Mouse (Mus musculus): ENCODE data around the gene Chek2. TPM values are rescaled to one million over a fixed set of nuclear protein-coding genes. Genes with fewer than 3 reads are reported as not detected.
A peak's percentile ranks its signal among the peaks of the same experiment; 100 is the strongest.

The Chek2 gene
- total and polyA plus RNA-seq, 3 experiments, result 22.2 to 24.1 TPM; not detected in 1

DNA sequence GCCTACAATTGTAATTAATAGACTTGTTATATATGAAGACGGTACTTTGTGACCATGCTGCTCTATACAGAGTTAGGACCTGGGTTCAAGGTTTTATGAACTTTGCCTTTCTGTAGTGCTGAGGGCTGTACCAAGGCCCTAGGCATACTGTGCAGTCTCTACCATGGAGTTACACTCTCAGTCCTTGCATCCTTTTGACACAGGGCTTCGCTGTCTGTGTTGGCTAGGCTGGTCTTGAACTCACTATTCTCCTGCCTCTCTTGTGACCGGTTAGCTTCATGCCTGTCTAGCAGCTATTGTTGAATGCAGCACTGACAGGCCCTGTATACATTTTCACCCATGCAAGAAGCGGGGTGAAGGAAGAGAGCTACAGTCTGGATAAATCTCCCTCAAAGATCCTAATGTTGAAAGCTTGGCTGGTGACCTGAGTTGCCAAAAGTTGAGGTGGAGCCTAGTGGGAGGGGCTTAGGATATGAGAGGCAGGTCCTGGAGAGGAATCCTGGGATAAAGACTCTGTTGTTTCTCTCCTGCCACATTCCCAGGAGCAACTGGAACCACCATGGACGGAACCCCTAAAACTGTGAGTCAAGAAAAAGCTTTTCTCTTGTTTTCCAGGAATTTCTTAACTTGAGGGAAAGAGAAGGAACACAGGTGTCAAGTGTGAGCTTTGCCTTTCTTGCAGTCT lies 8.6 kb upstream of the Chek2 start:
- Histone ChIP-seq H3K9ac (ENCODE audit: control insufficient read depth, low read depth, low read length, poor library complexity, severe bottlenecking) (no peak overlapping the region), H3K9me3 (replicated peaks; ENCODE audit: insufficient read depth, low read length) (no peaks in the 10 kb centered on the region), H3K27ac (ENCODE audit: control insufficient read depth, low read depth, low read length) (no peak overlapping the region), H3K4me3 (ENCODE audit: control insufficient read depth in 1 of 2, insufficient read depth in 1 of 2, low read depth in 2 of 2, low read length in 2 of 2) (no peak overlapping the region), H3K27me3 (ENCODE audit: control insufficient read depth in 1 of 2, insufficient read depth in 2 of 2, low read length in 2 of 2) (no peaks in the 10 kb centered on the region), H3K4me1 (ENCODE audit: control insufficient read depth in 1 of 2, insufficient read depth in 2 of 2, low read length in 2 of 2) (peaks cover 6 to 11% of the 10 kb centered on the region in 2 experiments), H3K36me3 (ENCODE audit: control insufficient read depth in 1 of 2, insufficient read depth in 2 of 2, low read length in 2 of 2) (peaks cover 0 to 13% of the 10 kb centered on the region in 2 experiments; a peak in 2 of 4 replicates), H3K79me2 (ENCODE audit: control insufficient read depth, insufficient read depth, low read length, poor library complexity) (no peaks in the 10 kb centered on the region)
- no peak for TF ChIP-seq E2F4 (IDR thresholded peaks at IDR 0.05; ENCODE audit: borderline replicate concordance, low read depth, low read length)
- no peak for TF ChIP-seq CHD1 (IDR thresholded peaks at IDR 0.05; ENCODE audit: low read depth, low read length)
- TF ChIP-seq MXI1 (IDR thresholded peaks at IDR 0.05; ENCODE audit: low read depth, low read length), result no peak
- no peak for TF ChIP-seq KAT2A (conservative IDR thresholded peaks at IDR 0.05; ENCODE audit: low read depth, low read length)
- no peak for TF ChIP-seq POLR2A (IDR thresholded peaks at IDR 0.05; ENCODE audit: control insufficient read depth in 1 of 2, insufficient read depth in 1 of 2, low read depth in 1 of 2, low read length in 2 of 2, poor library complexity in 1 of 2)
- TF ChIP-seq MYC (IDR thresholded peaks at IDR 0.05; ENCODE audit: low read depth, low read length), result no peak
- no peak for TF ChIP-seq RAD21 (IDR thresholded peaks at IDR 0.05; ENCODE audit: low read depth, low read length)
- no peak for TF ChIP-seq GABPA (IDR thresholded peaks at IDR 0.05; ENCODE audit: low read depth, low read length)
- TF ChIP-seq ETS1 (IDR thresholded peaks at IDR 0.05; ENCODE audit: low read depth, low read length), result no peak
- no peak for DNase-seq (ENCODE audit: low read depth, low spot score)

- H3K4me3 ChIP-seq (ENCODE audit: control insufficient read depth in 1 of 2, insufficient read depth in 1 of 2, low read depth in 2 of 2, low read length in 2 of 2), result peak overlapping the region; percentile 58 to 82
- no peaks in the 10 kb centered on the region for H3K27me3 ChIP-seq (ENCODE audit: control insufficient read depth in 1 of 2, insufficient read depth in 2 of 2, low read length in 2 of 2)
- peak overlapping the region; percentile 73 for H3K9ac ChIP-seq (ENCODE audit: control insufficient read depth, low read depth, low read length, poor library complexity, severe bottlenecking)
- H3K27ac ChIP-seq (ENCODE audit: control insufficient read depth, low read depth, low read length), result peak overlapping the region; percentile 94
- no peaks in the 10 kb centered on the region for H3K9me3 ChIP-seq (replicated peaks; ENCODE audit: insufficient read depth, low read length)
- peaks cover 6 to 16% of the 10 kb centered on the region in 2 experiments for H3K4me1 ChIP-seq (ENCODE audit: control insufficient read depth in 1 of 2, insufficient read depth in 2 of 2, low read length in 2 of 2)
- peaks cover 0 to 26% of the 10 kb centered on the region in 2 experiments; a peak in 2 of 4 replicates for H3K36me3 ChIP-seq (ENCODE audit: control insufficient read depth in 1 of 2, insufficient read depth in 2 of 2, low read length in 2 of 2)
- peaks cover 14% of the 10 kb centered on the region for H3K79me2 ChIP-seq (ENCODE audit: control insufficient read depth, insufficient read depth, low read length, poor library complexity)
- peak; percentile 95 for DNase-seq (ENCODE audit: low read depth, low spot score)
- peak; percentile 57 for TF ChIP-seq RAD21 (IDR thresholded peaks at IDR 0.05; ENCODE audit: low read depth, low read length)
- TF ChIP-seq CHD2 (IDR thresholded peaks at IDR 0.05; ENCODE audit: low read length), result peak; percentile 44; the same call in 1 of the 2 replicates
- TF ChIP-seq POLR2A (IDR thresholded peaks at IDR 0.05; ENCODE audit: control insufficient read depth in 1 of 2, insufficient read depth in 1 of 2, low read depth in 1 of 2, low read length in 2 of 2, poor library complexity in 1 of 2), result peak; percentile 31 to 59; a peak in 3 of 4 replicates
- peak; percentile 46; the same call in 1 of the 2 replicates for TF ChIP-seq MEF2A (IDR thresholded peaks at IDR 0.05; ENCODE audit: extremely low read depth, insufficient replicate concordance, low read depth, low read length, poor library complexity, severe bottlenecking)
- TF ChIP-seq CHD1 (IDR thresholded peaks at IDR 0.05; ENCODE audit: low read depth, low read length), result no peak
- TF ChIP-seq USF1 (IDR thresholded peaks at IDR 0.05; ENCODE audit: low read depth, low read length), result no peak
- TF ChIP-seq NRF1 (IDR thresholded peaks at IDR 0.05; ENCODE audit: insufficient read depth, low read depth, low read length, poor library complexity, severe bottlenecking), result no peak
- peak; percentile 96 for TF ChIP-seq MYB (IDR thresholded peaks at IDR 0.05; ENCODE audit: low read depth, low read length)
- TF ChIP-seq POLR2AphosphoS2 (IDR thresholded peaks at IDR 0.05; ENCODE audit: low read length), result no peak
- peak; percentile 84 for TF ChIP-seq MXI1 (IDR thresholded peaks at IDR 0.05; ENCODE audit: low read depth, low read length)
- peak; percentile 94 for TF ChIP-seq ETS1 (IDR thresholded peaks at IDR 0.05; ENCODE audit: low read depth, low read length)
- TF ChIP-seq CTCF (IDR thresholded peaks at IDR 0.05 in 2 of 3, conservative IDR thresholded peaks at IDR 0.05 in 1 of 3; ENCODE audit: control insufficient read depth in 1 of 3, insufficient read depth in 1 of 3, low read depth in 2 of 3, low read length in 3 of 3, poor library complexity in 1 of 3, severe bottlenecking in 1 of 3), result peak; percentile 43 to 75 (median 73)
- no peak for TF ChIP-seq USF2 (IDR thresholded peaks at IDR 0.05; ENCODE audit: borderline replicate concordance in 1 of 2, insufficient read depth in 1 of 2, low read depth in 1 of 2, low read length in 2 of 2)
- peak; percentile 93 for TF ChIP-seq RCOR1 (IDR thresholded peaks at IDR 0.05; ENCODE audit: low read depth, low read length)
- peak; percentile 66; the same call in 1 of the 2 replicates for TF ChIP-seq ZNF384 (IDR thresholded peaks at IDR 0.05; ENCODE audit: low read depth, low read length)
- no peak for TF ChIP-seq GABPA (IDR thresholded peaks at IDR 0.05; ENCODE audit: low read depth, low read length)
- TF ChIP-seq TCF12 (IDR thresholded peaks at IDR 0.05; ENCODE audit: low read depth, low read length), result peak; percentile 99
- peak; percentile 37; the same call in 1 of the 2 replicates for TF ChIP-seq ZKSCAN1 (IDR thresholded peaks at IDR 0.05; ENCODE audit: low read depth, low read length)
- TF ChIP-seq BHLHE40 (IDR thresholded peaks at IDR 0.05; ENCODE audit: borderline replicate concordance, low read depth, low read length), result peak; percentile 78
- no peak for TF ChIP-seq E2F4 (IDR thresholded peaks at IDR 0.05; ENCODE audit: borderline replicate concordance, low read depth, low read length)
- peak; percentile 99 for TF ChIP-seq EP300 (IDR thresholded peaks at IDR 0.05; ENCODE audit: low read depth in 1 of 2, low read length in 2 of 2)
- 0 out of 2 replicates have a peak, but pooled peaks have one; percentile 10 for TF ChIP-seq TBP (IDR thresholded peaks at IDR 0.05; ENCODE audit: low read depth, low read length)
- TF ChIP-seq MAZ (IDR thresholded peaks at IDR 0.05; ENCODE audit: low read depth, low read length), result peak; percentile 93; the same call in 1 of the 2 replicates
- TF ChIP-seq HCFC1 (IDR thresholded peaks at IDR 0.05; ENCODE audit: low read depth, low read length), result peak; percentile 71
- peak; percentile 62; the same call in 1 of the 2 replicates for TF ChIP-seq JUND (IDR thresholded peaks at IDR 0.05; ENCODE audit: low read depth, low read length)
These were observed 3.8 kb upstream of the Chek2 start for GRCm38 (mm10) chr5:110835959-110836358.
